Mouse (Mus musculus): ENCODE data around the gene Rapgef4. TPM values are rescaled to one million over a fixed set of nuclear protein-coding genes. Genes with fewer than 3 reads are reported as not detected.

Rapgef4 gene
- total and polyA plus RNA-seq, 2 experiments from 2014 or later: 48.5 to 78.6 TPM

GRCm38 (mm10) chr2:72023791-72024190, 42.8 kb downstream of the Rapgef4 start:
- H3K27ac ChIP-seq (ENCODE audit: low read depth, low read length): no peak overlapping the region
- H3K36me3 ChIP-seq (ENCODE audit: insufficient read depth, low read length): no peaks in the 10 kb centered on the region
- DNase-seq (ENCODE audit: low spot score) (no peak), ATAC-seq (ENCODE audit: low FRiP score) (no peak)
- no peak overlapping the region for H3K9ac ChIP-seq (replicated peaks; ENCODE audit: low read length, poor library complexity, severe bottlenecking)
- no peaks in the 10 kb centered on the region for H3K4me1 ChIP-seq (ENCODE audit: insufficient read depth, low read length)
- WGBS: 96% methylated on average over 5 of the region's 5 CpGs
- H3K9me3 ChIP-seq (ENCODE audit: low read length): no peaks in the 10 kb centered on the region
- H3K27me3 ChIP-seq (ENCODE audit: insufficient read depth, low read length): no peaks in the 10 kb centered on the region
- no peak for TF ChIP-seq CTCF (IDR thresholded peaks at IDR 0.05)
- H3K4me2 ChIP-seq (ENCODE audit: low read depth, low read length, poor library complexity, severe bottlenecking): no peak overlapping the region
- no peak overlapping the region for H3K4me3 ChIP-seq (ENCODE audit: low read depth, low read length)

- H3K9ac ChIP-seq (replicated peaks; ENCODE audit: low read length, poor library complexity, severe bottlenecking): no peak overlapping the region
- 90% methylated on average over 5 of the region's 5 CpGs for WGBS
- no peak overlapping the region for H3K4me2 ChIP-seq (ENCODE audit: low read depth, low read length, poor library complexity, severe bottlenecking)
- no peaks in the 10 kb centered on the region for H3K9me3 ChIP-seq (ENCODE audit: low read length)
- ATAC-seq (ENCODE audit: low FRiP score): no peak
- H3K4me3 ChIP-seq (ENCODE audit: low read depth, low read length): no peak overlapping the region
- DNase-seq (ENCODE audit: low spot score): no peak
- no peak overlapping the region for H3K27ac ChIP-seq (ENCODE audit: low read depth, low read length)
- no peaks in the 10 kb centered on the region for H3K4me1 ChIP-seq (ENCODE audit: insufficient read depth, low read length)
- H3K27me3 ChIP-seq (ENCODE audit: insufficient read depth, low read length): no peaks in the 10 kb centered on the region
- TF ChIP-seq CTCF (IDR thresholded peaks at IDR 0.05): no peak
- H3K36me3 ChIP-seq (ENCODE audit: insufficient read depth, low read length): no peaks in the 10 kb centered on the region
These were observed 44.6 kb downstream of the Rapgef4 start for GRCm38 (mm10) chr2:72025660-72026059.

DNA sequence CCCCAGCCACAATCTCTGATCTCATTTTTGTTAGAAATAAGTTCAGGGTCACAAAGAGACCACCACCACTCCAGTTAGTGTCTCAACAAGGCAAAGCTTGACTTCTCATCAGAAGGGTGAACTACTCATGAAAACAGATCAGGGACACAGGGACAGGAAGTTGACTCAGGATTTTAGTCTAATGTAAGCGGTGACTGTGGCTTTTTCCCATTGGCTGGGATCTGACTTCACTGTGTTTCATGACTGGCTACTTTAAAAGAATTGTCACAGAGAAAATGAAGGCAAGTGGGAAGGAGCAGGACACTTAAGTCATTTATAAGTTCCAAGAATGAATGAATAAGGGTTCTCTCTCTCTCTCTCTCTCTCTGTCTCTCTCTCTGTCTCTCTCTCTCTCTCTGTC, 45.5 kb downstream of the Rapgef4 start:
- no peak for TF ChIP-seq CTCF (IDR thresholded peaks at IDR 0.05)

DNA sequence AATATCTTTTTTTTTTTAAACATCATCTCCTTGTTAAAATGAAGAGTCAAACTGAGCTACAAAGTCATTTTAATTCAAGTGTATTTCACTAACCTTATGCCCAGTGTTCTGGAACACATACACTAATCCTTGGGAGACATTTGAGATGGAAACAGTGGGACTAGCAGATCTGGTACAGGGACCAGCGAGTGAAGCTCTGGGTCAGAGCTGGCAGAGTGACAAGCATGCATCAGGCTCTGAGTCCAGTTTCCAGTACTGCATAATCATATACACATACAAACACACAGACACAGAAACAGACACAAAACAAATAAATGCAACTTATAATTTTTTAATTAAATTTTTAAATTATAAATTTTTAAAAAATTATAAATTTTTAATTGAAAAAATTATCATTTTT, 48.0 kb downstream of the Rapgef4 start:
- DNase-seq (ENCODE audit: low spot score): no peak

More for the DNA sequence above, 45.5 kb downstream of the Rapgef4 start:
- DNase-seq (ENCODE audit: low spot score): no peak
- 86% methylated on average over 1 of the region's 1 CpGs for WGBS
- H3K27me3 ChIP-seq (ENCODE audit: insufficient read depth, low read length): no peaks in the 10 kb centered on the region
- H3K4me2 ChIP-seq (ENCODE audit: low read depth, low read length, poor library complexity, severe bottlenecking): no peak overlapping the region
- no peak overlapping the region for H3K9ac ChIP-seq (replicated peaks; ENCODE audit: low read length, poor library complexity, severe bottlenecking)
- H3K27ac ChIP-seq (ENCODE audit: low read depth, low read length): no peak overlapping the region
- no peaks in the 10 kb centered on the region for H3K9me3 ChIP-seq (ENCODE audit: low read length)
- H3K4me1 ChIP-seq (ENCODE audit: insufficient read depth, low read length): no peaks in the 10 kb centered on the region
- no peak overlapping the region for H3K4me3 ChIP-seq (ENCODE audit: low read depth, low read length)
- no peaks in the 10 kb centered on the region for H3K36me3 ChIP-seq (ENCODE audit: insufficient read depth, low read length)
- ATAC-seq (ENCODE audit: low FRiP score): no peak

DNA sequence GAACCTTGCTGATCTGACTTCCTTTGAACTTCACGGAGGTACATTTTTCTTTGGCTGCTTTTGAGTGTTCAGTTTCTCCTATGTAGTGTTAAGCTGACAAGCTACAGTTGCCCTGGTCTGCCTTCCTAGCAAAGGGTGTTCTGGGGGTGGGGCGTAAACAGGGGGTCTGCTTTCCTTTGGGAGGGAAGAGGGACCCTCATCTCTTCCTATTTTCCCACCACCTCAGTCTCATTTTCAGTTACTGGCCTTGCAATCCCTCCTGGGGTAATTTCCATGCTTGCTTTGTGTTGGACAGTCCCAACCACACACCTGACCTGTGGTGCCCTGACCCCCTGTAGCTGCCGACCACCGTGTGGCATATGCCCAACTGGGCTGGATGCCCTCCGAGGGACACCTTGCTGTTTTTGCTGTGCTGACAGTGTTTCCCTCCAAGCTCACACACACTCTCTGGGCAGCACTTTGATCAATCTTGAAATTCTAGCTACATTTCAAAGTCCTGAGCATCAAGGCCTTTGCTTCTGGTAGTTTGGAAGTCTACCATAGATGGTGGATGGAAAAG, 48.6 kb downstream of the Rapgef4 start:
- no peaks in the 10 kb centered on the region for H3K4me1 ChIP-seq (ENCODE audit: insufficient read depth, low read length)
- WGBS: 79% methylated on average over 5 of the region's 5 CpGs
- H3K27ac ChIP-seq (ENCODE audit: low read depth, low read length): no peak overlapping the region
- H3K4me3 ChIP-seq (ENCODE audit: low read depth, low read length): no peak overlapping the region
- H3K4me2 ChIP-seq (ENCODE audit: low read depth, low read length, poor library complexity, severe bottlenecking): no peak overlapping the region
- no peak overlapping the region for H3K9ac ChIP-seq (replicated peaks; ENCODE audit: low read length, poor library complexity, severe bottlenecking)
- no peaks in the 10 kb centered on the region for H3K27me3 ChIP-seq (ENCODE audit: insufficient read depth, low read length)
- DNase-seq (ENCODE audit: low spot score) (no peak), ATAC-seq (ENCODE audit: low FRiP score) (no peak)
- no peak for TF ChIP-seq CTCF (IDR thresholded peaks at IDR 0.05)
- no peaks in the 10 kb centered on the region; the same call in 1 of the 2 replicates for H3K36me3 ChIP-seq (ENCODE audit: insufficient read depth, low read length)
- no peaks in the 10 kb centered on the region for H3K9me3 ChIP-seq (ENCODE audit: low read length)

More for the DNA sequence above, 48.0 kb downstream of the Rapgef4 start:
- H3K36me3 ChIP-seq (ENCODE audit: insufficient read depth, low read length): no peaks in the 10 kb centered on the region
- no peak overlapping the region for H3K4me3 ChIP-seq (ENCODE audit: low read depth, low read length)
- no peak for TF ChIP-seq CTCF (IDR thresholded peaks at IDR 0.05)
- H3K9ac ChIP-seq (replicated peaks; ENCODE audit: low read length, poor library complexity, severe bottlenecking): no peak overlapping the region
- 50% methylated on average over 1 of the region's 1 CpGs for WGBS
- H3K4me2 ChIP-seq (ENCODE audit: low read depth, low read length, poor library complexity, severe bottlenecking): no peak overlapping the region
- no peaks in the 10 kb centered on the region for H3K9me3 ChIP-seq (ENCODE audit: low read length)
- no peak overlapping the region for H3K27ac ChIP-seq (ENCODE audit: low read depth, low read length)
- no peaks in the 10 kb centered on the region for H3K27me3 ChIP-seq (ENCODE audit: insufficient read depth, low read length)
- no peaks in the 10 kb centered on the region for H3K4me1 ChIP-seq (ENCODE audit: insufficient read depth, low read length)
- no peak for ATAC-seq (ENCODE audit: low FRiP score)

GRCm38 (mm10) chr2:72031717-72032116, 50.7 kb downstream of the Rapgef4 start:
- H3K4me3 ChIP-seq (ENCODE audit: low read depth, low read length): no peak overlapping the region
- no peaks in the 10 kb centered on the region for H3K9me3 ChIP-seq (ENCODE audit: low read length)
- WGBS: 83% methylated on average over 5 of the region's 5 CpGs
- no peaks in the 10 kb centered on the region for H3K27me3 ChIP-seq (ENCODE audit: insufficient read depth, low read length)
- TF ChIP-seq CTCF (IDR thresholded peaks at IDR 0.05): no peak
- no peak overlapping the region for H3K9ac ChIP-seq (replicated peaks; ENCODE audit: low read length, poor library complexity, severe bottlenecking)
- peaks cover 3% of the 10 kb centered on the region for H3K36me3 ChIP-seq (ENCODE audit: insufficient read depth, low read length)
- H3K27ac ChIP-seq (ENCODE audit: low read depth, low read length): no peak overlapping the region
- ATAC-seq (ENCODE audit: low FRiP score): no peak
- H3K4me2 ChIP-seq (ENCODE audit: low read depth, low read length, poor library complexity, severe bottlenecking): no peak overlapping the region
- DNase-seq (ENCODE audit: low spot score): no peak
- no peaks in the 10 kb centered on the region for H3K4me1 ChIP-seq (ENCODE audit: insufficient read depth, low read length)
